Mouse (Mus musculus) heart, embryonic 16.5 days (tissue): Measurements from ENCODE around the gene Btn2a2. TPM values are rescaled to one million over a fixed set of nuclear protein-coding genes. Genes with fewer than 3 reads are reported as not detected.

Source experiments
- ATAC-seq: fragments of 200-750 bp; cut with Nextera tagmentation; replicated peaks from 2 replicates; pipeline ENCODE4 v1.8.0; 2017; ENCODE audit warnings: moderate number of reproducible peaks; ENCODE audit not compliant: insufficient read depth, low FRiP score; ENCODE audit errors: extremely low read depth
- H3K27ac ChIP-seq: fragments of 300-500 bp; sonication (generic); 2 replicates; pipeline ENCODE4 v1.5.1; 2014; ENCODE audit warnings: mild to moderate bottlenecking, low read length, control low read depth, moderate library complexity
- H3K27me3 ChIP-seq: fragments of 300-500 bp; sonication (generic); 2 replicates; pipeline ENCODE4 v1.6.1; 2014; ENCODE audit warnings: low read length, mixed read lengths; ENCODE audit not compliant: control insufficient read depth, insufficient read depth
- H3K36me3 ChIP-seq: fragments of 300-500 bp; sonication (generic); 2 replicates; pipeline ENCODE4 v1.6.1; 2014; ENCODE audit not compliant: control insufficient read depth, insufficient read depth
- H3K4me1 ChIP-seq: fragments of 300-500 bp; sonication (generic); 2 replicates; pipeline ENCODE4 v1.6.1; 2014; ENCODE audit warnings: low read length, mixed read lengths; ENCODE audit not compliant: control insufficient read depth, insufficient read depth
- H3K4me2 ChIP-seq: fragments of 300-500 bp; sonication (generic); 2 replicates; pipeline ENCODE4 v1.6.1; 2014; ENCODE audit warnings: low read depth, mild to moderate bottlenecking, control low read depth, low read length
- H3K4me3 ChIP-seq: fragments of 300-500 bp; sonication (generic); 2 replicates; pipeline ENCODE4 v1.5.1; 2014; ENCODE audit warnings: mild to moderate bottlenecking, control low read depth, low read length
- H3K9ac ChIP-seq: fragments of 300-500 bp; sonication (generic); 2 replicates; pipeline ENCODE4 v1.6.1; 2014; ENCODE audit warnings: low read length, control low read depth
- H3K9me3 ChIP-seq: fragments of 300-500 bp; sonication (generic); replicated peaks from 2 replicates; pipeline ENCODE4 v1.6.1; 2016; ENCODE audit warnings: low read length; ENCODE audit not compliant: control insufficient read depth
- WGBS: fragments of 180-500 bp; shearing (Covaris S2); extraction: QIAGEN DNeasy Blood & Tissue Kit; methylation state at CpG from one replicate; pipeline ENCODE4 v1.1.7; 2014; 5-methylcytosine and 5-hydroxymethylcytosine counted together
- polyA plus RNA-seq: library from polyadenylated mRNA; unstranded; fragments of >200 nt; fragmentation: Nextera tagmentation; extraction: Ambion mirVana; gene quantifications from 2 replicates; pipeline ENCODE4 v1.2.1, GENCODE M21; 2015

Gene Btn2a2
- polyA plus RNA-seq, 1 experiment from 2014 or later: 0.34 TPM

- Histone ChIP-seq H3K4me1 (peaks cover 4% of the 10 kb centered on the region; the same call in 1 of the 2 replicates), H3K4me3 (no peak overlapping the region), H3K27ac (no peak overlapping the region), H3K4me2 (no peak overlapping the region), H3K9ac (no peak overlapping the region), H3K27me3 (no peaks in the 10 kb centered on the region), H3K9me3 (no peaks in the 10 kb centered on the region), H3K36me3 (no peaks in the 10 kb centered on the region)
- WGBS: 78% methylated on average over 5 of the region's 5 CpGs
- ATAC-seq: no peak
Observed at GRCm38 (mm10) chr13:23515281-23515680, 26.6 kb upstream of the Btn2a2 start.

GRCm38 (mm10) chr13:23513517-23513916, 24.9 kb upstream of the Btn2a2 start:
- WGBS: 80% methylated on average over 1 of the region's 1 CpGs
- no peak for ATAC-seq
- no peaks in the 10 kb centered on the region for H3K27me3 ChIP-seq
- H3K4me3 ChIP-seq: no peak overlapping the region
- H3K27ac ChIP-seq: no peak overlapping the region
- no peaks in the 10 kb centered on the region for H3K36me3 ChIP-seq
- no peak overlapping the region for H3K4me2 ChIP-seq
- H3K4me1 ChIP-seq: peaks cover 6% of the 10 kb centered on the region; the same call in 1 of the 2 replicates
- H3K9ac ChIP-seq: no peak overlapping the region
- H3K9me3 ChIP-seq: no peaks in the 10 kb centered on the region

GRCm38 (mm10) chr13:23510127-23510526, 21.5 kb upstream of the Btn2a2 start:
- no peak overlapping the region for H3K4me2 ChIP-seq
- no peak overlapping the region for H3K4me3 ChIP-seq
- no peaks in the 10 kb centered on the region for H3K36me3 ChIP-seq
- no peaks in the 10 kb centered on the region for H3K27me3 ChIP-seq
- ATAC-seq: no peak
- WGBS: 38% methylated on average over 1 of the region's 1 CpGs
- peaks cover 13% of the 10 kb centered on the region for H3K4me1 ChIP-seq
- no peak overlapping the region for H3K27ac ChIP-seq
- H3K9ac ChIP-seq: no peak overlapping the region
- H3K9me3 ChIP-seq: no peaks in the 10 kb centered on the region

GRCm38 (mm10) chr13:23506819-23507515, 18.3 kb upstream of the Btn2a2 start:
- H3K9ac ChIP-seq: no peak overlapping the region
- H3K36me3 ChIP-seq: no peaks in the 10 kb centered on the region
- H3K4me2 ChIP-seq: peak overlapping the region; percentile 65
- WGBS: 33% methylated on average over 14 of the region's 14 CpGs
- no peaks in the 10 kb centered on the region for H3K9me3 ChIP-seq
- H3K4me3 ChIP-seq: peak overlapping the region; percentile 46; the same call in 1 of the 2 replicates
- no peak for ATAC-seq
- H3K27me3 ChIP-seq: no peaks in the 10 kb centered on the region
- H3K27ac ChIP-seq: peak overlapping the region; percentile 31; the same call in 1 of the 2 replicates
- peaks cover 16% of the 10 kb centered on the region for H3K4me1 ChIP-seq

GRCm38 (mm10) chr13:23506351-23506750, 17.7 kb upstream of the Btn2a2 start:
- Histone ChIP-seq H3K27me3 (no peaks in the 10 kb centered on the region), H3K36me3 (no peaks in the 10 kb centered on the region), H3K9me3 (no peaks in the 10 kb centered on the region), H3K4me1 (peaks cover 20% of the 10 kb centered on the region), H3K27ac (peak overlapping the region; percentile 31; the same call in 1 of the 2 replicates), H3K4me2 (peak overlapping the region; percentile 65), H3K4me3 (peak overlapping the region; percentile 46), H3K9ac (peak overlapping the region; percentile 60)
- ATAC-seq: no peak
- WGBS: 13% methylated on average over 13 of the region's 13 CpGs

- Histone ChIP-seq H3K4me3 (peak overlapping the region; percentile 46), H3K36me3 (no peaks in the 10 kb centered on the region), H3K4me1 (peaks cover 20% of the 10 kb centered on the region), H3K9ac (peak overlapping the region; percentile 60), H3K27me3 (no peaks in the 10 kb centered on the region), H3K9me3 (no peaks in the 10 kb centered on the region), H3K27ac (peak overlapping the region; percentile 23; the same call in 1 of the 2 replicates), H3K4me2 (peak overlapping the region; percentile 65)
- WGBS: 17% methylated on average over 14 of the region's 14 CpGs
- 0 out of 2 replicates have a peak, but pooled peaks have one; percentile 37 for ATAC-seq
Observed at GRCm38 (mm10) chr13:23505662-23506345, 17.1 kb upstream of the Btn2a2 start.

GRCm38 (mm10) chr13:23503797-23504196, 15.1 kb upstream of the Btn2a2 start:
- peaks cover 17% of the 10 kb centered on the region for H3K4me1 ChIP-seq
- H3K27me3 ChIP-seq: no peaks in the 10 kb centered on the region
- ATAC-seq: no peak
- H3K4me3 ChIP-seq: no peak overlapping the region
- no peak overlapping the region for H3K9ac ChIP-seq
- no peaks in the 10 kb centered on the region for H3K9me3 ChIP-seq
- 4% methylated on average over 9 of the region's 9 CpGs for WGBS
- no peaks in the 10 kb centered on the region for H3K36me3 ChIP-seq
- peak overlapping the region; percentile 14; the same call in 1 of the 2 replicates for H3K4me2 ChIP-seq
- H3K27ac ChIP-seq: no peak overlapping the region

- H3K4me3 ChIP-seq: no peak overlapping the region
- no peaks in the 10 kb centered on the region for H3K9me3 ChIP-seq
- peaks cover 23% of the 10 kb centered on the region for H3K4me1 ChIP-seq
- no peak overlapping the region for H3K9ac ChIP-seq
- no peak overlapping the region for H3K27ac ChIP-seq
- no peaks in the 10 kb centered on the region for H3K36me3 ChIP-seq
- WGBS: 64% methylated on average over 4 of the region's 4 CpGs
- no peak overlapping the region for H3K4me2 ChIP-seq
- no peak for ATAC-seq
- no peaks in the 10 kb centered on the region for H3K27me3 ChIP-seq
Observed at GRCm38 (mm10) chr13:23502916-23503315, 14.3 kb upstream of the Btn2a2 start.

GRCm38 (mm10) chr13:23502031-23502567, 13.4 kb upstream of the Btn2a2 start:
- no peak for ATAC-seq
- WGBS: 39% methylated on average over 9 of the region's 9 CpGs
- Histone ChIP-seq H3K4me3 (peak overlapping the region; percentile 24), H3K4me2 (peak overlapping the region; percentile 38), H3K36me3 (no peaks in the 10 kb centered on the region), H3K27ac (no peak overlapping the region), H3K4me1 (peaks cover 26% of the 10 kb centered on the region), H3K9ac (no peak overlapping the region), H3K9me3 (no peaks in the 10 kb centered on the region), H3K27me3 (no peaks in the 10 kb centered on the region)
